Mouse (Mus musculus) E14TG2a.4 (cell line): Measurements from ENCODE around the gene Nphp3.

ENCODE experiments used
- CTCF ChIP-seq: conservative IDR thresholded peaks from 2 replicates; pipeline ENCODE4 v1.5.1; 2014; ENCODE audit warnings: low read length
- NANOG ChIP-seq: IDR thresholded peaks from 2 replicates; pipeline ENCODE4 v1.6.1; 2014; ENCODE audit warnings: borderline replicate concordance, low read length, mixed read lengths

DNA sequence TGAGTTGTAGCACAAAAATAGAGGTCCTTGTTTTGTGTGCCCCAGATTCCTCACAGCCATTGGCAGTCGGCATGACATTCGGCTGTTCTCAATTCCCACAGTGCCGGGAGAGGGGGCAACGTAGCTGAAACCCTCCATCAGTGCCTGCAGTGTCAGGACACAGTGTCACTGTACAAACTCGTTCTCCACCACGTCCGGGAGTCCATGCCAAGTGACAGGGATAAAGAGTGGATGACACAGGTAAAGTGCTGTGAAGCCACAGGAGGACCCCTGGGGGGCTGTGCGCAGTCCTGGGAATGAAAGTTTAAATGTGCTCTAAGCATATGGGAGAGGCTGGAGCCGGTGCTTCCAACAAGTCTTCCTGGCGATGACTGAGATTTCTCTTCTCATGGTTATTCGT is 27.5 kb downstream of the Nphp3 start:
- TF ChIP-seq CTCF (no peak), NANOG (no peak)
